Mouse (Mus musculus): ENCODE results near the gene Trappc6b. TPM values are rescaled to one million over a fixed set of nuclear protein-coding genes. Genes with fewer than 3 reads are reported as not detected.

The Trappc6b gene
- polyA plus RNA-seq, 1 experiment = 38.7 TPM

- H3K36me3 ChIP-seq (ENCODE audit: control insufficient read depth, insufficient read depth) = peaks cover 26% of the 10 kb centered on the region
- H3K27me3 ChIP-seq (ENCODE audit: control insufficient read depth, insufficient read depth, insufficient read length) = no peaks in the 10 kb centered on the region
- peak overlapping the region; percentile 71 for H3ac ChIP-seq (ENCODE audit: control insufficient read depth, insufficient read length, low read depth)
- peak; percentile 52 for TF ChIP-seq CEBPB (IDR thresholded peaks at IDR 0.05; ENCODE audit: low read depth)
- TF ChIP-seq MAX (IDR thresholded peaks at IDR 0.05) = peak; percentile 18
- no peak for TF ChIP-seq FOSL1 (IDR thresholded peaks at IDR 0.05; ENCODE audit: insufficient read depth, low read length, poor library complexity, severe bottlenecking)
- no peaks in the 10 kb centered on the region for H3K79me3 ChIP-seq (ENCODE audit: low read depth)
- no peaks in the 10 kb centered on the region for H3K79me2 ChIP-seq (ENCODE audit: control insufficient read depth, insufficient read depth)
- H3K4me3 ChIP-seq (ENCODE audit: insufficient read depth, poor library complexity, severe bottlenecking) = no peak overlapping the region
These were observed 21.1 kb downstream of the Trappc6b start for GRCm38 (mm10) chr12:59039971-59040844.

DNA sequence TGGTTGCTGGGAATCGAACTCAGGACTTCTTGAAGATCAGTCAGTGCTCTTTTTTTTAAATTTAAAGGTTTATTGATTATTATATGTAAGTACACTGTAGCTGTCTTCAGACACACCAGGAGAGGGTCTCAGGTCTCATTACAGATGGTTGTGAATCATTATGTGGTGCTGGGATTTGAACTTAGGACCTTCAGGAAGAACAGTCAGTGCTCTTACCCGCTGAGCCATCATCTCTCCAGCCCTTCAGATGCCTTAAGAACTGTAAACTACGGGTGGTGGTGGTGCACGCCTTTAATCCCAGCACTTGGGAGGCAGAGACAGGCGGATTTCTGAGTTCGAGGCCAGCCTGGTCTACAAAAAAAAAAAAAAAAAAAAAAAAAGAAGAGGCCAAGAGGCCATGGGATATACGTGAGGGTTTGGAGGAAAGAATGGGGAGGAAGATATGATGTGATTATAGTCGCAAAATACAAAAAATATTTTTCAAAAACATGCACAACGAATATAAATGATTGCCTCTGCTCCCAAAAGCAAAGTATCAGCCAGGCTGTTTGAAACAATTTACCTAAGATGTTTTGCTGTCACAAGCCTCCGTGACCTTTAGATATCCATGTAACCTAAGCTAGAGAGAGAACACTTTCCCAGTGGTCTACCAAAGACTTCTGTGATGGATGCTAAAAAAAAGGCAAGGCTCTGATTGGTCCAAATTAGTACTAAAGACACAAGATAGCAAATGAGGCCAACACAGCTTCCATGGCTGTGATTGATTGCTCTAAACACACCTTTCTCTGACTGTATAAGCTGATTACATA, 21.9 kb downstream of the Trappc6b start:
- Histone ChIP-seq H3K79me3 (ENCODE audit: low read depth) (no peaks in the 10 kb centered on the region), H3K36me3 (ENCODE audit: control insufficient read depth, insufficient read depth) (peaks cover 26% of the 10 kb centered on the region), H3K79me2 (ENCODE audit: control insufficient read depth, insufficient read depth) (no peaks in the 10 kb centered on the region), H3ac (ENCODE audit: control insufficient read depth, insufficient read length, low read depth) (no peak overlapping the region), H3K27me3 (ENCODE audit: control insufficient read depth, insufficient read depth, insufficient read length) (no peaks in the 10 kb centered on the region), H3K4me3 (ENCODE audit: insufficient read depth, poor library complexity, severe bottlenecking) (no peak overlapping the region)
- TF ChIP-seq MAX (IDR thresholded peaks at IDR 0.05) (no peak), MYOD1 (IDR thresholded peaks at IDR 0.05; ENCODE audit: control insufficient read depth, insufficient read length, low read depth) (no peak), CTCF (IDR thresholded peaks at IDR 0.05; ENCODE audit: control insufficient read depth, insufficient read depth, insufficient read length) (no peak), CEBPB (IDR thresholded peaks at IDR 0.05; ENCODE audit: low read depth) (no peak)

DNA sequence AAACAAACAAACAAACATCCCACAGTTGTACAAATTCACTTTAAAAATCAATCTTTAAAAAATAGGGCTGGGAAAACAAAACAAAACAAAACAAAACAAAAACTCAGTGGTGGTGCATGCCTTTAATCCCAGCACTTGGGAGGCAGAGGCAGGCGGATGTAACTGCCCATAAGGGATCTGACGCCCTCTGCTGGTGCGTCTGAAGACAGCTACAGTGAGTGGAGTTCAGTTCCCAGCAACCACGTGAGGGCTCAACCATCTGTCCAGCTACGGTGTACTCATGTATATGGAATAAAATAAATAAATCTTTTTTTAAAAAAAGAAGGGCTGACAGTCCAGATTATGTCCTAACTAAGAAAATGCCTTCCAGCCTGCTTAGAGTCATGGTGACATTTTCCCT, 29.2 kb downstream of the Trappc6b start:
- H3K79me2 ChIP-seq (ENCODE audit: control insufficient read depth, insufficient read depth) = no peaks in the 10 kb centered on the region
- no peak for TF ChIP-seq CTCF (IDR thresholded peaks at IDR 0.05; ENCODE audit: control insufficient read depth, insufficient read depth, insufficient read length)
- no peak for TF ChIP-seq FOSL1 (IDR thresholded peaks at IDR 0.05; ENCODE audit: insufficient read depth, low read length, poor library complexity, severe bottlenecking)
- no peak for TF ChIP-seq CEBPB (IDR thresholded peaks at IDR 0.05; ENCODE audit: low read depth)
- no peak for TF ChIP-seq MYOD1 (IDR thresholded peaks at IDR 0.05; ENCODE audit: control insufficient read depth, insufficient read length, low read depth)
- no peak for TF ChIP-seq USF1 (IDR thresholded peaks at IDR 0.05; ENCODE audit: low read depth)
- no peak for TF ChIP-seq MAX (IDR thresholded peaks at IDR 0.05)
- TF ChIP-seq MYOG (IDR thresholded peaks at IDR 0.05; ENCODE audit: control insufficient read depth, extremely low read depth, insufficient read length) = no peak
- no peaks in the 10 kb centered on the region for H3K79me3 ChIP-seq (ENCODE audit: low read depth)
- H3K36me3 ChIP-seq (ENCODE audit: control insufficient read depth, insufficient read depth) = peaks cover 22% of the 10 kb centered on the region
- no peak overlapping the region for H3ac ChIP-seq (ENCODE audit: control insufficient read depth, insufficient read length, low read depth)
- H3K27me3 ChIP-seq (ENCODE audit: control insufficient read depth, insufficient read depth, insufficient read length) = no peaks in the 10 kb centered on the region
- no peak overlapping the region for H3K4me3 ChIP-seq (ENCODE audit: insufficient read depth, poor library complexity, severe bottlenecking)

GRCm38 (mm10) chr12:59021306-59021705, 40.0 kb downstream of the Trappc6b start:
- Histone ChIP-seq H3K79me3 (ENCODE audit: low read depth) (no peaks in the 10 kb centered on the region), H3K79me2 (ENCODE audit: control insufficient read depth, insufficient read depth) (no peaks in the 10 kb centered on the region), H3ac (ENCODE audit: control insufficient read depth, insufficient read length, low read depth) (no peak overlapping the region), H3K27me3 (ENCODE audit: control insufficient read depth, insufficient read depth, insufficient read length) (no peaks in the 10 kb centered on the region), H3K4me3 (ENCODE audit: insufficient read depth, poor library complexity, severe bottlenecking) (no peak overlapping the region), H3K36me3 (ENCODE audit: control insufficient read depth, insufficient read depth) (peaks cover 85% of the 10 kb centered on the region)
- TF ChIP-seq FOSL1 (IDR thresholded peaks at IDR 0.05; ENCODE audit: insufficient read depth, low read length, poor library complexity, severe bottlenecking) (no peak), MAX (IDR thresholded peaks at IDR 0.05) (no peak)

DNA sequence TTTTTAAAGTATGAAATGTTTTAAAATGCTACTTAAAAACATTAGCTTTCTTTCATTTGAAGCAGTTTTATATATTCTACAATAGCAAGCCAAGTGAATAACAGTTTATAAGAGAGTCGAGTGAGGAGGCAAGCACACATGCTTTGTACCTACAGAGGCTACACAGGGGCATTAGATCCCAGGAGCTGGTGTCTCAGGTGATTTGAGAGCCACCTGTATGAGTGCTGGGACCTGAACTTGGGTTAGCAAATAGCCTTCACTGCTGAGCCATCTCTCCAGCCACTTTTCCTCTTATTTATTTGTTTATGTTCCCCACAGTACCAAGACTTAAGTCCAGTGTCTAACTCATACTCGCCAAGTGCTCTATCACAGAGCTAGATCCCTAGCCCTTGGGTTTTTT, 41.4 kb downstream of the Trappc6b start:
- Histone ChIP-seq H3K36me3 (ENCODE audit: control insufficient read depth, insufficient read depth) (peaks cover 83% of the 10 kb centered on the region), H3K4me3 (ENCODE audit: insufficient read depth, poor library complexity, severe bottlenecking) (no peak overlapping the region), H3ac (ENCODE audit: control insufficient read depth, insufficient read length, low read depth) (no peak overlapping the region), H3K79me3 (ENCODE audit: low read depth) (no peaks in the 10 kb centered on the region), H3K79me2 (ENCODE audit: control insufficient read depth, insufficient read depth) (peaks cover under 1% of the 10 kb centered on the region), H3K27me3 (ENCODE audit: control insufficient read depth, insufficient read depth, insufficient read length) (no peaks in the 10 kb centered on the region)
- TF ChIP-seq USF1 (IDR thresholded peaks at IDR 0.05; ENCODE audit: low read depth) (no peak), MAX (IDR thresholded peaks at IDR 0.05) (no peak), MYOD1 (IDR thresholded peaks at IDR 0.05; ENCODE audit: control insufficient read depth, insufficient read length, low read depth) (no peak), CTCF (IDR thresholded peaks at IDR 0.05; ENCODE audit: control insufficient read depth, insufficient read depth, insufficient read length) (no peak), FOSL1 (IDR thresholded peaks at IDR 0.05; ENCODE audit: insufficient read depth, low read length, poor library complexity, severe bottlenecking) (no peak), CEBPB (IDR thresholded peaks at IDR 0.05; ENCODE audit: low read depth) (no peak), MYOG (IDR thresholded peaks at IDR 0.05; ENCODE audit: control insufficient read depth, extremely low read depth, insufficient read length) (no peak)

DNA sequence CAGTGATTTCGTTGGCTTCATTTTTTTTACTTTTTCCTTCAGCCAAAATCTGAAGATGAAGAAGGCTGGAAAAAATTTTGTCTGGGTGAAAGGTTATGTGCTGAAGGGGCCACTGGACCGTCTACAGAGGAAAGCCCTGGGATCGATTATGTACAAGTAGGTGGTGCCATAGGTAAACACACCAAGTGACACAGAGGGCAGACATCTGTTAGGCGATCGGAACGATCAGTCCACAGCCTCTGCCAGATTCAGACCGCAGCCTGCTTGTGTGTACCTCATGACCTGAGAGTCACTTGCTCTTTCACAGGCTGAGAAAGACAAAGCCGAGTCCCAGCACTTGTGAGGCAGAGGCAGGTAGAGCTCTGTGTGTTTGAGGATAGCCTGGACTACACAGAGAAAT, 43.3 kb downstream of the Trappc6b start:
- no peak overlapping the region for H3K4me3 ChIP-seq (ENCODE audit: insufficient read depth, poor library complexity, severe bottlenecking)
- H3K36me3 ChIP-seq (ENCODE audit: control insufficient read depth, insufficient read depth) = peaks cover 74% of the 10 kb centered on the region
- H3ac ChIP-seq (ENCODE audit: control insufficient read depth, insufficient read length, low read depth) = no peak overlapping the region
- no peak for TF ChIP-seq CEBPB (IDR thresholded peaks at IDR 0.05; ENCODE audit: low read depth)
- no peak for TF ChIP-seq MAX (IDR thresholded peaks at IDR 0.05)
- TF ChIP-seq CTCF (IDR thresholded peaks at IDR 0.05; ENCODE audit: control insufficient read depth, insufficient read depth, insufficient read length) = no peak
- TF ChIP-seq MYOG (IDR thresholded peaks at IDR 0.05; ENCODE audit: control insufficient read depth, extremely low read depth, insufficient read length) = no peak
- TF ChIP-seq USF1 (IDR thresholded peaks at IDR 0.05; ENCODE audit: low read depth) = no peak
- no peak for TF ChIP-seq FOSL1 (IDR thresholded peaks at IDR 0.05; ENCODE audit: insufficient read depth, low read length, poor library complexity, severe bottlenecking)
- TF ChIP-seq MYOD1 (IDR thresholded peaks at IDR 0.05; ENCODE audit: control insufficient read depth, insufficient read length, low read depth) = no peak
- H3K79me2 ChIP-seq (ENCODE audit: control insufficient read depth, insufficient read depth) = peaks cover 17% of the 10 kb centered on the region
- peaks cover 3% of the 10 kb centered on the region for H3K79me3 ChIP-seq (ENCODE audit: low read depth)
- H3K27me3 ChIP-seq (ENCODE audit: control insufficient read depth, insufficient read depth, insufficient read length) = no peaks in the 10 kb centered on the region

Measured in C2C12 (cell line).